ENCODE assay signal across 10 mouse cellular contexts in genomic region chr12:27140335-27140702, GRCm38 (mm10).
DNase-seq lines count a peak whose midpoint lies in the region; ATAC-seq lines count a peak whose summit lies in the region.
"Had no signal": no experiment of that assay in that cellular context is flagged by ENCODE, and none has a peak within 500 bp of the region (broad histone marks: within the 10 kb centered on the region; RNA-seq: fewer than 3 reads in every experiment).

No protein-coding gene starts in this region.

- 0 out of 2 replicates have a peak, but pooled peaks have one; percentile 26 for ATAC-seq in kidney, embryonic 16.5 days (ENCODE audit: low FRiP score, low TSS enrichment)
- ATAC-seq in hindbrain, embryonic 16.5 days, result peak; percentile 47
- ATAC-seq in erythroblast, adult 5-6 weeks (replicated peaks; ENCODE audit: low FRiP score, poor library complexity, severe bottlenecking), result no peak

- no peaks in the 10 kb centered on the region for H3K36me3 ChIP-seq in kidney, embryonic 16.5 days (ENCODE audit: insufficient read depth, low read length)
- no peaks in the 10 kb centered on the region for H3K36me3 ChIP-seq in hindbrain, embryonic 16.5 days (ENCODE audit: control insufficient read depth, insufficient read depth, low read length)
- H3K36me3 ChIP-seq: G1E had no signal

- no peak overlapping the region for H3K9ac ChIP-seq in kidney, embryonic 16.5 days (replicated peaks; ENCODE audit: low read length)
- peak overlapping the region; percentile 35; the same call in 1 of the 2 replicates for H3K9ac ChIP-seq in hindbrain, embryonic 16.5 days (ENCODE audit: low read depth, low read length)

- H3K27ac ChIP-seq in kidney, embryonic 16.5 days (ENCODE audit: low read length), result 0 out of 2 replicates have a peak overlapping the region, but pooled peaks have one; percentile 45
- H3K27ac ChIP-seq in hindbrain, embryonic 16.5 days (ENCODE audit: low read depth, low read length), result peak overlapping the region; percentile 42

- H3K9me3 ChIP-seq in kidney, embryonic 16.5 days (ENCODE audit: low read length), result no peaks in the 10 kb centered on the region
- no peaks in the 10 kb centered on the region for H3K9me3 ChIP-seq in hindbrain, embryonic 16.5 days (ENCODE audit: control insufficient read depth, low read length)

- no peak overlapping the region for H3K4me3 ChIP-seq in kidney, embryonic 16.5 days (ENCODE audit: low read length)
- no peak overlapping the region for H3K4me3 ChIP-seq in hindbrain, embryonic 16.5 days (ENCODE audit: low read length)

- intact Hi-C loops in left cerebral cortex, postnatal 10 days (cut with DNase I), result loop anchor here (5.0 kb wide), 1 partner anchor 197 kb away; no protein-coding TSS in a partner anchor

- peaks cover 17% of the 10 kb centered on the region; the same call in 1 of the 2 replicates for H3K4me1 ChIP-seq in kidney, embryonic 16.5 days (ENCODE audit: insufficient read depth, low read length)
- H3K4me1 ChIP-seq in hindbrain, embryonic 16.5 days (ENCODE audit: control insufficient read depth, insufficient read depth, low read depth, low read length), result peaks cover 25% of the 10 kb centered on the region

- H3K27me3 ChIP-seq in kidney, embryonic 16.5 days (ENCODE audit: insufficient read depth, low read length), result no peaks in the 10 kb centered on the region
- H3K27me3 ChIP-seq in hindbrain, embryonic 16.5 days (replicated peaks; ENCODE audit: control insufficient read depth, insufficient read depth, low read length), result no peaks in the 10 kb centered on the region

- H3K4me2 ChIP-seq in kidney, embryonic 16.5 days (replicated peaks; ENCODE audit: low read depth, low read length), result no peak overlapping the region
- no peak overlapping the region for H3K4me2 ChIP-seq in hindbrain, embryonic 16.5 days (ENCODE audit: low read length)

- 34% methylated on average over 5 of the region's 5 CpGs for WGBS in kidney, embryonic 16.5 days
- 16% methylated on average over 5 of the region's 5 CpGs for WGBS in hindbrain, embryonic 16.5 days

- DNase-seq in kidney, adult 11 months, result no peak
- DNase-seq in embryo, embryonic 11 days, result peak; percentile 87
- DNase-seq in neural tube, embryonic 10.5 days (ENCODE audit: extremely low spot score, low spot score), result peak; percentile 78
- DNase-seq in Muller cell, postnatal 12 days (ENCODE audit: inconsistent ontology term), result no peak
- DNase-seq in left cerebral cortex, postnatal 10 days (ENCODE audit: extremely low spot score in 1 of 2, low spot score in 2 of 2), result no peak
- DNase-seq: cerebellum, adult 9-10 months had no signal

Comparison
In these comparisons a context has a peak if more than half of its experiments do, and no peak if none do; other contexts are left out.
1. DNase-seq: peak in embryo, embryonic 11 days (single experiment) and neural tube, embryonic 10.5 days (single experiment); none in kidney, adult 11 months (single experiment), Muller cell, postnatal 12 days (single experiment) and left cerebral cortex, postnatal 10 days (0 of 2).